Mouse (Mus musculus) heart, postnatal 14 days (tissue): Measurements from ENCODE around the gene Irf1. TPM values are rescaled to one million over a fixed set of nuclear protein-coding genes. Genes with fewer than 3 reads are reported as not detected.
A peak's percentile ranks its signal among the peaks of the same experiment; 100 is the strongest.

Source experiments
- DNase-seq, 2 experiments: peaks; one replicate each; pipeline ENCODE4 v3.0.0; 2021 to 2022
- intact Hi-C: fragments of 180-260 bp; cut with DNase I; formaldehyde crosslinking; loops from one replicate; pipeline ENCODE4 v1.15.1; 2025
- total RNA-seq, 2 experiments: library from RNA; stranded (reverse); gene quantifications; 2 replicates each; pipeline ENCODE4 v1.2.3; 2021

Irf1 gene
- total RNA-seq, 2 experiments from 2014 or later, result 18.4 to 19.5 TPM

GRCm38 (mm10) chr11:53779808-53780207, 10.0 kb downstream of the Irf1 start:
- DNase-seq, result no peak
- intact Hi-C loops, result no loop called here

DNA sequence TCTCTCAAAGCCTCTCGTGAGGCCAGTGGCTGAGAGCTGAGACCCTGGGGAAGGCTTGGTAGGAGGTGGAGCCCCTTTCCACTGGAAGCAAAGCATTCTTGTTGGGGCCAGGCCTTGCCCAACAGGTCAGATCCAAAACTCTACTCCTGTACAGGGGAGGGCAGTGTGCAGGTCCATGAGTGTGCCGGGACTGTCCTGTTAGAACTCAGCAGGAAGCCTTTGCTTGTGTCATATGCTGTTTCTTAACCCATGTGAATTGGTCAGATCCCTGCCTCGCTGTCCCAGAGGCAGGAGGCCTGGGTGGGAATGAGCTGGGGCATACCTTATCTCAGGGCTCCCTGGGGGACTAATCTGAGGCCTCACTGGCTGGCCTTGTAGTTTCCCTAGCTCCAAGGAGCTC, 10.4 kb downstream of the Irf1 start:
- DNase-seq, result no peak
- intact Hi-C loops, result no loop called here

DNA sequence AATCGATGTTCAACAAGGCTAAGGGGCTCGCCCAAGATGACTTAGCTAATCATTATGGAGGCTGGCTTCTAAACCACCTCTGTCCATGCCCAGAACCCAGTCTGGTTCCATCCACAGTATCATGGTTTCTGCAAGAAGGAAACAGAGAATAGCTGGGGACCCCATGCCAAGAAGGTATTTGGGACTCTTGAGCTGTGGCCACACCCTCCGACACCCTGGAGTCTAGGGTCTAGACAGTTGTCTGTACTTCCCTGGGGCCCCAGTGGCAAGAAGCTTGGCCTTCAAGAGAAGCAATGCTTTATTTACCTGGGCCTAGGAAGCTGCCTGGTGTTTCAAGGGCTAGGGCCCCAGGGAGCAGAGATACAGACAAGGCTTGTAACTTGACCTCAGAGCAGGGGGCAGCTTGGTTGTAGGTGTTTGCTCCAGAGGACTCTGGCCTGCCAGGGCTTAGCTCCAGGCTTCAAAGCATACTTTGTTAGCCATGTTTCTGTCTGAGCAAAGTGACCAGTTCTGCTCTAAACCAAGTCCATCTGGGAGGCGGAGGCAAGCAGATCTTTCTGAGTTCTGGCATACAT, 11.5 kb downstream of the Irf1 start:
- intact Hi-C loops, result no loop called here
- no peak for DNase-seq

GRCm38 (mm10) chr11:53781964-53782363, 12.2 kb downstream of the Irf1 start:
- intact Hi-C loops, result no loop called here

GRCm38 (mm10) chr11:53783288-53783687, 13.5 kb downstream of the Irf1 start:
- intact Hi-C loops, result no loop called here
- DNase-seq, result no peak

More at GRCm38 (mm10) chr11:53781964-53782363, 12.2 kb downstream of the Irf1 start:
- DNase-seq, result peak in 1 of 2 experiments; percentile 60

- intact Hi-C loops, result loop anchor here (2.0 kb wide), 1 partner anchor 15 kb away; the partner anchor contains the start of gene Irf1
- DNase-seq, result no peak
These were observed 15.6 kb downstream of the Irf1 start for GRCm38 (mm10) chr11:53785311-53785936.

DNA sequence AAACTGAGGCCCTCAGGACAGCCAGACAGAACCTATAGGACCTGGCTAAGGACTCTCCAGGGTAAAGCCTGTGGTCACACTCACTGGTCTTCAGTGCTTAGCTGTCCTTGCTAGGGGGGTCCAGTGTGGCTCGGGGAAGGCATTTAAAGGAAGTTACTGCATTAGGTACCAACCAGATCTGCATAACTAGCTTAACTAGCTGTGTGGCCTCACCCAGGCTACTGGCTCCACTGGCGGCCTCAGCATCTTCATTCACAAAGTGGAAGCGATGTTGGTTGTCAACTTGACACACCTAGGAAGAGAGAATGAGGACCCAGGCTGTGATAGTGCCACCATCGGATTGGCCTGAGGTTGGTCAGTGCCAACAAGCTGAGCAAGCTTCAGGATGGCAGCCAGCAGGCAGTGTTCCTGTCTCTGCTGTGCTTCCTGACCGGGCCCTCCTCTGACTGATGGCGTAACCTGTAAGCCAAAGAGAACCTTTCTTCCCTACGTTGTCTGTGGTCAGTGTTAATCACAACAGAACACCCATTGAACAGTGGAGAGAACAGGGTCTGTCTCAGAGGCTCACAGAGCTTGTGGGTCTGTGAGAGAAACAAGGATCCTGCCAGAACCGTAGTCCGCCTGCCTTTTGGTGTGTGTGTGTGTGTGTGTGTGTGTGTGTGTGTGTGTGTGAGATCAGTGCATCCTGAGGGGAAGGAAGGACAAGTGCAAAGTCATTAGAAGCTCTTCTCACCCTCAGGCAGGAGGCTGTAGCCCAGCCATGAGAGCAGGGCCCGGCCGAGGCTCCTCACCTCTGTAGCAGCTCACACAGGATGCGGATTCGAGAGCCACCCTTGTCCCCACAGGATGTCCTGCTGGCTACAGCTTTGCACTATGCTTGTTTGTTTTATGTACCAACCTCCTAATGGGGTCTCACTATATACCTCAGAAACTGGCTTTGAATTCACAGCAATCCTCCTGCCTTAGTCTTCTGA, 16.5 kb downstream of the Irf1 start:
- DNase-seq, result peak in 1 of 2 experiments; percentile 46
- intact Hi-C loops, result no loop called here

GRCm38 (mm10) chr11:53788196-53788595, 18.4 kb downstream of the Irf1 start:
- intact Hi-C loops, result no loop called here
- peak; percentile 69 to 70 for DNase-seq

GRCm38 (mm10) chr11:53789277-53789676, 19.5 kb downstream of the Irf1 start:
- intact Hi-C loops, result no loop called here
- no peak for DNase-seq

DNA sequence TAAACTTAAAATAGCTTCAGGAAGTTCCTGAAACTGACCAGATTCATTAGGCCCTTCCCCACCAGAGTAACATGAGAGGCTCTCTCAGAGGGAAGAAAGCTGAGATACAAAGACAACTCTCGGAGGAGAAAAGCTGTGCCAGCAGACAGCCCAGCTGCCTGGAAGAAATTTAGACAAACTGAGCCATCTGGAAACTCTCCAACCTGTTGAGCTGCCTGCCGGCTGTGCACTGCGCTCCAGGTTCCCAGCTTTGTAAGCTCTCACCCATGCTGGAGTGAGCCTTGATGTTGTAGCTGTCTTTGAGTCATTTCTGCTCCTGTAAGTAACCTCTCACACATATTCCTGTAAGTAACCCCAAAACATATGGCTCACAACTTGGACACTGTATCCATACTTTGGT, 23.2 kb downstream of the Irf1 start:
- intact Hi-C loops, result no loop called here
- DNase-seq, result peak in 1 of 2 experiments; percentile 56

GRCm38 (mm10) chr11:53794015-53794414, 24.2 kb downstream of the Irf1 start:
- peak in 1 of 2 experiments; percentile 39 for DNase-seq
- intact Hi-C loops, result no loop called here

DNA sequence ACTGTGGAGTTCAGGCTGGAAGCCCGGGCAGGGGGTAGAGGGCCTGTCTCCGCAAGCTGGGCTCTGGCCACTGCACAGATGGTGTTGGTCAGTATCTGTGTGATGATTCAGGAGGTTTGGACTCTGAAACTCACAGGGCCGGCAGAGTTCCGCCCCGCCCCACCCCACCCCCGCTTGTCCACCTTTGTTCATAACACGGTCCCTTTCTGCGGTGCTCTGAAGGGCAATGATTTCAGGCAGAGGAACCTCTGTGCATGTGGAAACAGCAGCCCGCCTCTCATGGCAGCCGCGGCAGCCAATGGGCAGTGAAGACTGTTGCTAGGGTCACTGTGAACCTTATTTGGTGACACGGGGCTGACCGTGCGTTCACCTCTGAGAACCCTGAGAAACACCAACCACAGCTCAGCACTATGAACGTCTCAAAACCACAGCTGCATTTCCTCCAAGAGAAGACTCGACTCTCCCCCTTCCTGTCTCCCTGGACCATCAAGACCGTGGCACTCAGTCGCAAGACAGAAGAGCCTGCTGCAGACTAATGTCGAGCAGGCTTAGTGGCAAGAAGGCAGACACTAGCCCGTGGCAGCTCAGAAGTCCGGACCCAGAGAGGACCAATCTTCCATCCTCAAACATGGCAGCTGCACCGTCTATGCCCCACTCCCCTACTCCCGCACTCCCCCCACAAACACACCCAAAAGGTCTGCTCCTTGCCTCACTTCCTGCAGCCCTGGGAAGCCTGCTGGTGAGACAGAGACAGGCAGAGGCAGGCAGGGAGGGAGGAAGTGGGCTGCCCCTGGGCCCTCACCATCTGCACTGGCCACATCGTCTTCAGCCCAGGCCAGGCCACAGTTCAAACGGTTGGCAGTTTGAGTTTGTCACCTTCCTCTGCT, 25.1 kb downstream of the Irf1 start:
- DNase-seq, result peak; percentile 40 to 44
- intact Hi-C loops, result no loop called here

DNA sequence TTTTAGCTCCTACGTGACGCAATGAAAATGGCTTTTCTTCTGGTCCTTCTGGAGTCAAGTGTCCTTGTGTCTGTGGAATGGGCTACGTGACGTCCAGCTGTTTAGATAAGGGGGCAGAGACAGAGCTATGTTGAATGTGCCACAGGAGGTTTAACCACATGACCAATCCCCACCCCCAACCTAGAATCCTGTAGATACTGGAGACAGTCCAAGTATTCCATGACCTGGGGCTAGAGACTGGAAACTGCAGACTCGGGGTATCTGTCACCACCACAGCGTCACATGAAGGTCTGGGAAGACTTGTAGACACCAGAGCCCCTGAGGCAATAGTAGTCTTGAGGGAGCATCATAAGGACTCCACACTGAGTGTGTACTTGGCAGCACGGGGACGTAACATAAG, 26.0 kb downstream of the Irf1 start:
- DNase-seq, result no peak
- intact Hi-C loops, result no loop called here

- intact Hi-C loops, result no loop called here
- peak; percentile 59 to 72 for DNase-seq
These were observed 26.8 kb downstream of the Irf1 start for GRCm38 (mm10) chr11:53796409-53797151.

- DNase-seq, result no peak
- intact Hi-C loops, result no loop called here
These were observed 27.6 kb downstream of the Irf1 start for GRCm38 (mm10) chr11:53797386-53797920.

DNA sequence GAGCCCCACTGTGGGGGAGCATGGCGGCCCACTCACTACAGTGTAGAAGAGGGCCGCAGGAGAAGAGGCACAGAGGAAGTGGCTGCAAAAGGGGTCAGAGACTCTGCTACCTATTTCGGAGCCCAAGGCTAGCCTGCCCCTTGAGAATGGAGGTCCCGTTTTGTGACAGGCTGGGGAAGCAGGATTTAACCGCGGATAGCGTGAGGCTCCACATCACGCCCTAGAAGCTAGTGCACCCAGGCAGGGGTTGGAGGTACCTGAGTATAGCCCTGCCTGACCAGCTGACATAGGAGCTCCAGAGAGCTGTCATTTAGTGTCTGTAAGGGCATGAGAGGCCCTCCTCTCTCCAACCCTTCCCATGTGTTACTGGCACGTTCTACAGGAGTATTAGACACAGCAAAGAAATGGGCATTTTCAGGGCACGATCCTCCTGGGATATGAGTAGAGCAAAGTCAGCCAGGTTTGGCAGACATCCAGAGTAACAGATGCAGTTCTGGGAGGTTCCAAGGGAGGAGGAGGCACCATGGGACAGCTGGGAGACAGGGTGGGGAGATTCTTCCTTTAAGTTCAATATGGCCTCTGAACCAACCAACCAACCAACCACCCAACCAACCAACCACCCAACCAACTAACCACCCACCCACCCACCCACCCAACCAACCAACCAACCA, 28.4 kb downstream of the Irf1 start:
- intact Hi-C loops, result no loop called here
- no peak for DNase-seq

GRCm38 (mm10) chr11:53800036-53800435, 30.2 kb downstream of the Irf1 start:
- DNase-seq, result no peak
- intact Hi-C loops, result no loop called here

- intact Hi-C loops, result no loop called here
- DNase-seq, result no peak
These were observed 31.2 kb downstream of the Irf1 start for GRCm38 (mm10) chr11:53800975-53801374.

DNA sequence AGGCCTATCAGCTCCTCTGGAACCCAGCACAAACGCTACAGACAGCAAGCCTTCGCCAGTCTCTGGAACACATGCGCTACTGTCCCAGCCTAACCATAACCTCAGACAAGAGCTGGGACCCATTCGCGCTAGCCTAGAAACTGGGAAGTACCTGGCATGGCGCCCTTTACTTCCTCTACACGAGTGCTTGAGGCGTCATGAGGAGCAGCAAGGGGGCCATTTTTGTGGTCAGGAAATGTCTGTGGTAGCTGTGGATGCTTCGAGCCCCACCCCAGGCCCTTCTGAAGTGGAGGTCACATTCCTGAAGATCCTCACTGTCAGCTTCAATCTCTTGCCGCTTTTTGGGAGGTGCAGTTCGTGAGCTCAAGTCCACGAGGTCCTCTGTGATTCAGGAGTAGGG, 33.3 kb downstream of the Irf1 start:
- intact Hi-C loops, result no loop called here
- no peak for DNase-seq
